Mouse (Mus musculus): Measurements from ENCODE around the gene Ccdc124.

DNA sequence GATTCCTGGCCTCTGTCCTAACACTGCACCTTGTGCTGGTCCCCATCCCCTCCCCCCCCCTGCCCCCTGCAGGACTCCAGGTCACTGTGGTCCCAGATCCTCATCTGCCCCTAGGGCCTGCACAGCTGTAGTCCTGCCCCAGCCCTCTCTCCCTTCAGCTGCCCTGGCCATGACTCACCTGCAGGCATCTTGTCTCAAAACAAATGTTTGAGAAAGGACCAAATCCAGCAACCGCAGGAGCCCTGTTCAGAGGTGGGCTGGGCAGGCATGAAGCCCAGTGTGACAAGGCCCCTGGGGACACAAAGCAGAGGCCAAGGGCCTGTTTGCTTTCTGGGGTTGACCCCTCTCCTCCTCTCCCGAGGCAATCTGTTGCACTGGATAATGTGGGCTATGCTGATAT, 4.4 kb upstream of the Ccdc124 start:
- TF ChIP-seq CHD2 (IDR thresholded peaks at IDR 0.05; ENCODE audit: low read length) (no peak), E2F4 (IDR thresholded peaks at IDR 0.05; ENCODE audit: insufficient replicate concordance, low read depth, low read length) (no peak), MAFK (IDR thresholded peaks at IDR 0.05; ENCODE audit: insufficient replicate concordance, low read length) (no peak), ZNF384 (IDR thresholded peaks at IDR 0.05; ENCODE audit: low read depth, low read length) (no peak)

All from CH12.LX (cell line).